Mouse (Mus musculus): ENCODE data around the gene Plgrkt.

Plgrkt gene

GRCm38 (mm10) chr19:29354895-29355877 lies 12.0 kb downstream of the Plgrkt start:
- peak; percentile 57 for DNase-seq (ENCODE audit: low spot score)

DNA sequence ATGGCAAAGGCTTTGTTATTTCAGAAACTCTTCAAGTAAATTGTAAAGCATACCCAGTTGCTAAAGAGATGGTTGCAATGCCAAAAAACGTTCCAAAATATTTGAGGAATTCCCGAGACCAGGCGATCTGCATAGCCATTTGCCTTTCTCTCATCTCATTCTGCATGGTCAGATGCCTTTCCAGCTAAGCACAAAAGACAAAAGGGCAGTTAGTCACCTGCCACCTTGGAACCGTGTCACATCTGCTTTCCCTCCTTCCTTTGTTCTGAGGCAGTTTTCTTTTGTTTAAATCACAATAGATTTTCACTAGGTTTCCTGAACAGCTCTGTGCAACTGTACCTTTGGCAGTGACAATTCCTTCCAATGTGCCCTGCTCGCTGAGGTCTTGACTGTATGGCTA lies 16.2 kb downstream of the Plgrkt start:
- DNase-seq (ENCODE audit: low spot score): no peak

- no peak for DNase-seq (ENCODE audit: low spot score)
These were observed 21.6 kb downstream of the Plgrkt start for GRCm38 (mm10) chr19:29345636-29346035.

DNA sequence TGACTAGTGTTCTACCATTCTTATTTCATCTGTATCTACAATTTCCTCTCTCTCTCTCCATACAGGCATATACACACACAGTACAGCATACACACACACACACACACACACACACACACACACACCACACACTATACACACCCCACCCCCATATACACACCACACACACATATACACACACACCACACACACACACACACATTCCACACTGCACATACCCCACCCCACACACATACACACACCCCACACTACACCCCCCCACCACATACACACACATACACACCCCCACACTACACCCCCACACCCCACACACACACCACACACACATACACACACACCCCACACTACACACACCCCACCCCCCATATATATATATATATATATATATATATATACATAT lies 22.3 kb downstream of the Plgrkt start:
- no peak for DNase-seq (ENCODE audit: low spot score)

DNA sequence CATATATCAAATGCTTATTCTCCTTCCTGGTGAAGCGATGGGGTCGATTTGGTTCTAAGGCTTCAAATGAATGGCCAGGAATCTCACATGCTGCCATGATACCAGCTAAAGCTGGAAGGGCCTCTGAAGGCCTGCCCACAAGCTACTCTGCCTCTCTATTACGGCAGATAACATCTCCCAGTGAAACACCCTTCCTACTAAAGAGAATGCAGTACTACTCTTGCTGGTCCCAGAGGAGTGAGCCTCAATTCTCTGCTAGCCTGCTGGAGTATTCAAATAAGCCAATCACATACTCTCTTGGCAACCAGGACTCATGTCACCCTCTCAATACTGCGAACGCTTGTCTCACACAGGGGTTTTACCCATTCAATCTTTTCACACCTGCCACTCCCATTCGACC lies 24.9 kb downstream of the Plgrkt start:
- no peak for DNase-seq (ENCODE audit: low spot score)

- DNase-seq (ENCODE audit: low spot score): no peak
These were observed 26.2 kb downstream of the Plgrkt start for GRCm38 (mm10) chr19:29341029-29341428.

- no peak for DNase-seq (ENCODE audit: low spot score)
These were observed 30.6 kb downstream of the Plgrkt start for GRCm38 (mm10) chr19:29336624-29337023.

DNA sequence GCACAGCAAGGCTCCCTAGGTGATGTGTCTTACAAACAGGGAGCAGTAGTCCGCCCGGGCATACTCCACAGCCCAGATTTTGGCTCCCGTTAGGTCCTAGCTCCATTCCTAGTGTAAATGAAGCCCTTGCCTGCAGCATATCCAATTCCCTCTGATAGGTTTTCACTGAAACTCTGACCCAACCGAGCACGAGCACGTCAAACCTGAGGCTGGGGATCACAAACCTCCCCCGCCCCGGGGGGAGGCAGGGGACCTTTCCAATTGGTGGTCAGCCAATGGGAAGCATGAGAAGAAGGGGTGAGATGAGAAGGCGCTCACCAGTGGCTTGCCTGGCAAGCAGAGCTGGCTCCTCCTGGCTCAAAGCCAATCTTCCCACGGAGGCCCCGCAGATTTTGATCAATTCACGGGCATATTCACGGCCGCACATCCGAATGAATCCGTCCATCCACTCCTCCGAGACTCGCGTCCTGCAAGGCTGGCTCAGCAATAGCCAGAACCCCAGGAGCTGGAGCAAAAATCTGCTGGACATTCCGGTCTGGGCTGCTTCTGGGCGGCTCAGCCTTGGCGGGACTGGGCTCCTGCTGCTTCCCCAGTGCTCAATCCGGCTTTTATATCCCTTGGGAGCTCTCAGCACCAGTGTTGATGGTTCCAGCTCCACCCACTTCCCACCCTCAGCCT lies 33.0 kb downstream of the Plgrkt start, which contains the start of gene Rln1:
Rln1 (minus strand) TSS at position 603 of the 678 bp plus-strand sequence.
- DNase-seq (ENCODE audit: low spot score): no peak

DNA sequence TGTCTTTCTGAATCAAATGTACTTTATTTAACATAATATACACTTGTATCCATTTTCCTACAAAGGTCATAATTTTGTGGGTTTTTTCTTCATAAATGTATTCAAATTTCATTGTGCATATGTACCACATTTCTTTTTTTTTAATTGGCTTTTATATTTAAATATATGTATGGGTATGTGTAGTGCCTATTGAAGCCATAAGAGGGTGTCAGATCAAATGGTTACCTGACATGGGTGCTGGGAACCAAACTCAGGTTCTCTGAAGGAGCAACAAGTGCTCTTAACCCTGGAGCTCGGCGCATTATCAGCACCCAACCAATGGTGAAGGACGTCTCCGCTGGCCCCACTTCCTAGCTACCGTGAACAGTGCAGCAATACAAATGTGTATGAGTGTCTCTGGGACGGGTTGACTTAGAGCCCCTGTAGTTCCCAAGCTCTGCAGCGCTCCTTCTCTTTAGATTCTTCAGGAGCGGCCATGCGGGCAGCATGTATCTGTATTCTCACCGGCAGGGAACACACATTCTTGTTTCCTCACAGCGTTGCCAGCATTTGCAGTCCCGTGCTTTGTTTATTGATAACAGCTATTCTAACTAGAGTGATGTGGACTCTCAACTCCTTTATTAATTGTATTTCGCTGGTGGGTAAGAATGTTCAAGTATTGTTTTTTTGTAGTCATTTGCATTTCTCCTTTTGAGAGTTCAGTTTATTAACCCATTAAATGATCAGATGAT lies 40.2 kb downstream of the Plgrkt start:
- no peak for DNase-seq (ENCODE audit: low spot score)

DNA sequence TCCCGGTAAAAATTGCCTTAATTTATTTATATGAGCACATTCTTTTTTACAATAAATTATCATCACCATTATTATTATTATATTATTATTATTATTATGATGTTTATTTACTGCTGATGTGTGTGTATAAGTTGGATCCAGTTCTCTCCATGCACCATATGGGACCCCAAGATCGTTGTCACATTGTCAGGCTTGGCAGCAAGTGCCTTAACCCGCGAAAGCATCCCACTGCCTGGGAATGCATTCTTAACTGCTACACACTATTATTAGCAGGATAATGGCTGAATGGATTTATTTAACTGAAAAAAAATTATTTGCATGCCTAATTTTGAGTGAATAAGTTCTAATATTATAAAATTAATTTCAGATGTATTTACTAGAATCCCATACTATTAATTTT lies 40.8 kb downstream of the Plgrkt start:
- DNase-seq (ENCODE audit: low spot score): no peak

DNA sequence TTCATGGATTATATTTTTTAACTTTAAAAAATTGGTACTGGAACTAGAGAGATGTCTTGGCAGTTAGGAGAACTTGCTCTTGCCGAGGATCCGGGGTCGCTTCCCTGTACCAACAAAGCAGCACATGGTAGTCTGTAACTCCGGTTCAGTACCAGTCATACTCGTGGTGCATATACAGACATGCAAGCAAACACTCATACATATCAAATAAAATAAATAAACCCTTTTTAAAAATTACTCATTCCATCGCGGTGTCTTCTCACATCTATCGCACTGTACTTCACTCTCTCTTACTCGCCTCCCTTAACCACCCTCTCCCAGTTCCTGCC lies 41.4 kb downstream of the Plgrkt start:
- DNase-seq (ENCODE audit: low spot score): no peak

DNA sequence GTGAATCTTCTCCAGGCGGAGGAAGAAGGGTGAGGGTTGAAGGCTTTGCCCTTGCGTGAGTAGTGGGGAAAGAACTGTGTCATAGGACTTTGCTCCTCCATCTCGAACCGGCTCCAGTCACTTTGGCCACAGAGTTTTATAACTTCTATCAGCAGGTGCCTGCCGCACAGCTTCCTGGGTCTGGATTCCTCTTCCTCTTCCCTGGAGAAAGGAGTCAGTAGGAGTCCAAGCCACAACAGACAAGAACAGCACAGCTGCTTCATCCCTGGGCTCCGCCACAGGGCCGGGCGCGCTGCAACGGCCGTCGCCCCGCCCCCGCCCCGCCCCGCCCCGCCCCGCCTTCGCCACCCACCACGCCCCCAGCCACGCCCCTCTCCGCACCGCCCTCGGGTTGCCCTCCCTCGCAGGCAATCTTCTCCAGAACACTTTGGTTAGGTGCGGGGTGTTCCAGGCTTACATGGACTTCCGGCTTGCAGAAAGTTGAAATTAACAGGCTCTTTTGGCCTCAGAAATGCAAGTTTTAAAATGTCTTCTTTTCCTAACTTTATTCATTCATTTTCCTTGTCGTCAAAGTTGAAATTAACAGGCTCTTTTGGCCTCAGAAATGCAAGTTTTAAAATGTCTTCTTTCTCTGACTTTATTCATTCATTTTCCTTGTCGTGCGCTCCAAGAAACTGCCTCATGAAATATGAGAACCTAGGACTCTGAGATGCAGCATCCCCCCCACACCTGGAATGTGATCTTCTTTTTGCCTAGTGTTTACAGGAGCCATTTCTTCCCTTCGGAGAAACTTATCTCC lies 41.9 kb downstream of the Plgrkt start, which contains the start of gene Insl6:
Insl6 (minus strand) TSS at position 304 of the 799 bp plus-strand sequence.
- DNase-seq (ENCODE audit: low spot score): no peak

- no peak for DNase-seq (ENCODE audit: low spot score)
These were observed 43.7 kb downstream of the Plgrkt start for GRCm38 (mm10) chr19:29323416-29324049.

DNA sequence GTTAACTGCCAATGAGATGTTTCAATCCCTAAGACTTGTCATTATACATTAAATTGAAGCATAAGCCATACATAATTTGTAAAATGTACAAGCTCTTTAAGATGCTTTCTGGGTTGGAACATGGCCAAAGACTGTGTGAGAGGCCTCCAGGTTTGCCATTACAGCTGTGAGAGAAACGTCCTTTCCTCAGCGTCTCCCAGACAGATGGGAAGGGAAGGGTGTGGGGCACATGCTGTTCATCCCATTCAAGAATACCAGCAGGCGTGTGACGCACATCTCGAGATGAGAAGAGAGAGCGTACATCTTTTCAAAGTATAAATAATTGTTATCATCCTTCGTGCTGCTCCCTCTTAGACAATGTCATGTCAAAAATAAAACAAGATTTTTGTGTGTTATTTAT lies 54.5 kb downstream of the Plgrkt start:
- DNase-seq (ENCODE audit: low spot score): no peak

- no peak for DNase-seq (ENCODE audit: low spot score)
These were observed 55.4 kb downstream of the Plgrkt start for GRCm38 (mm10) chr19:29311791-29312190.

- DNase-seq (ENCODE audit: low spot score): no peak
These were observed 58.4 kb downstream of the Plgrkt start for GRCm38 (mm10) chr19:29308832-29309231.

DNA sequence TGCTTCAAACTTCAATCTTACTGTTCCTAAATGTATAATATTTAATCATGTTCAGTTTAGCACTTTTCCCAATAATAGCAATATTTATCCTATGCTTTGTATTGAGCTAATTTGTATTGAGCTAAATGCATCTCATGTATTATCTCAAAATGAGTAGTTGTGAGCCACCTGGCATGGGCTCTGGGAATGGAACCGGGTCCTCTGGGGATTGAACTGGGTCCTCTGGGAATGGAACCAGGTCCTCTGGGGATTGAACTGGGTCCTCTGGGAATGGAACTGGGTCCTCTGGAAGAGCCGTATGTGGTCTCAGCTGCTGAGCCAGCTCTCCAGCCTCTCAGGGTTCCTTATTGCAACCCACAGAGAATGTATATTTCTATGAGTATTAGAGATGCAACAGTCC lies 65.1 kb downstream of the Plgrkt start:
- DNase-seq (ENCODE audit: low spot score): no peak

- no peak for DNase-seq (ENCODE audit: low spot score)
These were observed 66.3 kb downstream of the Plgrkt start for GRCm38 (mm10) chr19:29300919-29301318.
